Mouse (Mus musculus): ENCODE results near the gene Ptpn6. TPM values are rescaled to one million over a fixed set of nuclear protein-coding genes. Genes with fewer than 3 reads are reported as not detected.

Ptpn6 gene
- polyA plus RNA-seq, 1 experiment from 2014 or later = 4.8 TPM

DNA sequence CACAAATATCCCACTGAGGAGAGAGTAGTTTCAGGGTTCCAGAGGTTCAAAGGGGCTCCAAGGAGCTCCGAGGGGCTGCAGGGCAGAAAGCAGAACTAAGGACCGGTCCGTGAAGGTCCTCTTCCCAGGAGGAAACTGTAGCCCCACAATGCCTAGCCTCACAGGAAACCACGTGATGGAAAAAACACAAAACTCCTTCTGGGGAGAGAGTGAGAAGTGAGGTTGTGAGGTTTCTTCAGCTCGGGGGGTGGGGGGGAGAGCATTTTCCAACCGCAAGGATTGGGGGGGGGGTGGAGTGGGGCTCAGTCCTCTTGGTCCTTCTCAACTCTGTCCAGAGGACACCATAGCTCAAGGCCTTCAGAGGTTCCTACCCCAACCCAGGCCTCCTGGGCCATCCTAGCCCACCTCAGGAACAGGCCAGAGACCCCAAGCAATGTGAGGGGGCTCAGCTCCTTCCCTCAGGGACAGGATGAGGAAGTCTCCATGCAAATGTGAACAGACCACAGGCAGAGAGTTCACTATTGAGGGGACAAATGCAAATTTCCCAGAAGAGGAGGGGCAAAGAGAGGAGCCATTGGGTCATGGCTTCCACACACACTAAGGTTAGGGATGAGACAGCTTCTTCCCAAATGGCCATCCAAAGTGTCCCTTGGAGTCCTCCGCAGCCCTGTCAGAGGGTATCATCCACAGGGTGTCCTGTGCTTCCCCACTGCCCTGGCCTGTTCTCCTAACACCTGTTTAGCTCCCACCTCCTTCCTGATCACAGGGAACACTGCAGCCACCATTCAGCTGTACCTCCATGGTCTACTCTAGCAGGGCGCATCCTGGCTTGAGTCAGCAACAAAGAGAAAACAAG lies 8.4 kb downstream of the Ptpn6 start:
- H3K9ac ChIP-seq (ENCODE audit: low read length) = no peak overlapping the region
- H3K36me3 ChIP-seq (ENCODE audit: control insufficient read depth, insufficient read depth, low read length) = no peaks in the 10 kb centered on the region
- no peak overlapping the region for H3K4me3 ChIP-seq (ENCODE audit: low read depth, low read length)
- ATAC-seq (replicated peaks; ENCODE audit: low FRiP score) (no peak), DNase-seq (ENCODE audit: low spot score) (no peak)
- H3K9me3 ChIP-seq (ENCODE audit: control insufficient read depth, low read length) = no peaks in the 10 kb centered on the region
- no peaks in the 10 kb centered on the region for H3K4me1 ChIP-seq (replicated peaks; ENCODE audit: control insufficient read depth, insufficient read depth, low read length)
- H3K27ac ChIP-seq (ENCODE audit: low read depth, low read length) = no peak overlapping the region
- no peak overlapping the region for H3K4me2 ChIP-seq (ENCODE audit: low read depth, low read length, severe bottlenecking)
- 91% methylated on average over 8 of the region's 8 CpGs for WGBS
- H3K27me3 ChIP-seq (ENCODE audit: control insufficient read depth, insufficient read depth, low read length) = no peaks in the 10 kb centered on the region

DNA sequence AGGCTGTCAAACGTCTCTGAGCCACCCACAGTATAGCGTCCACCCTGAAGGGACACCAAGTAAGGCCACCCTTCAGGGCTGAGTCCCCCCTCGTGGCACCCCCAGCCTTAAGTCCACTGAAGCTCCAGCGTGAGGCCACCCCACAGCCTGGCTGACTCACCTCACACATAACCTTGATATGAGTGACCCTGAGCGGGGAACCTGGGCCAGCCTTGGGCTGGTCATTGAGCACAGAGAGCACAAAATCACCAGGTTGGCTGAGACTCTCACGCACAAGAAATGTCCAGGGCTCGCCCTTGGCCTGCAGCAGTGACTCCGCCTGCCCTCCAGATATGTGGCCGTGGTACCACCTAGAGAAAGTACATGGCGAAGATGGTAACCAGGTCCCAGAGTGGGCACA lies 9.9 kb downstream of the Ptpn6 start:
- WGBS = 92% methylated on average over 10 of the region's 10 CpGs
- ATAC-seq (replicated peaks; ENCODE audit: low FRiP score) = no peak
- Histone ChIP-seq H3K27ac (ENCODE audit: low read depth, low read length) (no peak overlapping the region), H3K4me3 (ENCODE audit: low read depth, low read length) (no peak overlapping the region), H3K27me3 (ENCODE audit: control insufficient read depth, insufficient read depth, low read length) (no peaks in the 10 kb centered on the region), H3K36me3 (ENCODE audit: control insufficient read depth, insufficient read depth, low read length) (no peaks in the 10 kb centered on the region), H3K9me3 (ENCODE audit: control insufficient read depth, low read length) (no peaks in the 10 kb centered on the region), H3K4me2 (ENCODE audit: low read depth, low read length, severe bottlenecking) (no peak overlapping the region), H3K9ac (ENCODE audit: low read length) (no peak overlapping the region), H3K4me1 (replicated peaks; ENCODE audit: control insufficient read depth, insufficient read depth, low read length) (no peaks in the 10 kb centered on the region)
- no peak for DNase-seq (ENCODE audit: low spot score)

DNA sequence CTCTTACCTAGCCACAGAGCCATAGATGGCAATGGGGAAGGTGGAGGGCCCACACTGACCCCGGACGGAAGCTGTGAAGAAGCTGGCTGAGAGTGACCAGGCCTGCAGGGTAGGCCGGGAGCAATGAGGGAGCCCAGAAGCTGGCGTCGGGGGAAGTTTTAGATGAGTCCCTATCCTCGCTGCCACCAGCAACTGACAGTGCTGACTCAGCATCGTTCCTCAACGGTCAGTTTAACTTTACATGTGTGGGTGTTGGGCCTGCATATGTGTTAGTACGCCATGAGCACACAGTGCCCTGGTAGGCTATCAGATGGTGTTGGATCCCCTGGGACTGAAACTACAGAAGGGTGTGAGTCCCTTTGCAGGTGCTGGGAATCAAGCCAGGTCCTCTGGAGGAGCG lies 14.0 kb downstream of the Ptpn6 start:
- no peaks in the 10 kb centered on the region for H3K27me3 ChIP-seq (ENCODE audit: control insufficient read depth, insufficient read depth, low read length)
- no peaks in the 10 kb centered on the region for H3K4me1 ChIP-seq (replicated peaks; ENCODE audit: control insufficient read depth, insufficient read depth, low read length)
- no peak for ATAC-seq (replicated peaks; ENCODE audit: low FRiP score)
- no peak overlapping the region for H3K9ac ChIP-seq (ENCODE audit: low read length)
- no peak overlapping the region for H3K4me2 ChIP-seq (ENCODE audit: low read depth, low read length, severe bottlenecking)
- H3K36me3 ChIP-seq (ENCODE audit: control insufficient read depth, insufficient read depth, low read length) = no peaks in the 10 kb centered on the region
- 91% methylated on average over 10 of the region's 10 CpGs for WGBS
- H3K27ac ChIP-seq (ENCODE audit: low read depth, low read length) = no peak overlapping the region
- H3K4me3 ChIP-seq (ENCODE audit: low read depth, low read length) = no peak overlapping the region
- no peaks in the 10 kb centered on the region for H3K9me3 ChIP-seq (ENCODE audit: control insufficient read depth, low read length)
- DNase-seq (ENCODE audit: low spot score) = no peak

DNA sequence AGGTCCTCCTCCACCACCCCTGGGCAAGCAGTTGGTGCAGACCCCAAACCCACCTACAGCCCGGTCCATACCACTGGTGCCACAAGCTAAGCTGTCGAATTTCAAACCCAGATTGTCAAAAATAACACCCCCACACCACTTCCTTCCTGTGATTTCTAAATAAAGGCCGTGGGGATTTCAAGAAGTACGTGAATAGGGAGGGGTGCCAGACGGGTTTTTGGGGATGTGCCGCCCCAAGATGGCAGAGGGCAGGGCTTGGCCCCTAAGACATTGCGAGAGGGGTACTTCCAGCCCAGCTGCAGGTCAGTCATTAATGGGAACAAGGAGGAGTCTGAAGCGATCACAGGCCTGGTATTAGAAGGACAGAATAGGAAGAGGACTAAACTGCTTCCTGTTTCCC lies 15.0 kb downstream of the Ptpn6 start:
- H3K36me3 ChIP-seq (ENCODE audit: control insufficient read depth, insufficient read depth, low read length) = no peaks in the 10 kb centered on the region
- DNase-seq (ENCODE audit: low spot score) (no peak), ATAC-seq (replicated peaks; ENCODE audit: low FRiP score) (no peak)
- no peaks in the 10 kb centered on the region for H3K27me3 ChIP-seq (ENCODE audit: control insufficient read depth, insufficient read depth, low read length)
- no peaks in the 10 kb centered on the region for H3K4me1 ChIP-seq (replicated peaks; ENCODE audit: control insufficient read depth, insufficient read depth, low read length)
- H3K9me3 ChIP-seq (ENCODE audit: control insufficient read depth, low read length) = no peaks in the 10 kb centered on the region
- no peak overlapping the region for H3K4me3 ChIP-seq (ENCODE audit: low read depth, low read length)
- WGBS = 82% methylated on average over 8 of the region's 8 CpGs
- H3K4me2 ChIP-seq (ENCODE audit: low read depth, low read length, severe bottlenecking) = no peak overlapping the region
- no peak overlapping the region for H3K27ac ChIP-seq (ENCODE audit: low read depth, low read length)
- no peak overlapping the region for H3K9ac ChIP-seq (ENCODE audit: low read length)

DNA sequence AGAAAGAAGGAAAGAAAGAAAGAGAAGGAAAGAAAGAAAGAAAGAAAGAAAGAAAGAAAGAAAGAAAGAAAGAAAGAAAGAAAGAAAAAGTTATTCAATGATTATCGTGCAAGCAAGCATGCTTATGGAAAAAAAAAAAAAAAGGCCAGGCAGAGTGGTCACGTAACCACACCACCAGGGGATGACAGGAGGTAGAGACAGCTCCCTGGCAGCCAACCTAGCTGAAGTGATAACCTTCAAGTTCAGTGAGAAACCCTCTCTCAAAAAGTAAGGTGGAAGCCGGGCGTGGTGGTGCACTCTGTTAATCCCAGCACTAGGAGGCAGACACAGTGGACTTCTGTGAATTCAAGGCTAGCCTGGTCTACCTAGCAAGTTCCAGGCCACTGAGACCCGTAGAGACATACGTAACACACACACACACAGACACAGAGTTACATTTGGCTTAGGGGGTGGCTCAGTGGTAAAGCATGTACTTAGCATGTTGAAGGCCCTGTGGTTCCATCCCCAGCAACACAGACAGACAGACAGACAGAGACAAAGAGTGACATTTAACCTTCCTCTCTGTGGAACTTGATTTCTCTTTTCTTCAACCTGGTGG lies 15.5 kb downstream of the Ptpn6 start:
- DNase-seq (ENCODE audit: low spot score) (no peak), ATAC-seq (replicated peaks; ENCODE audit: low FRiP score) (no peak)
- no peaks in the 10 kb centered on the region for H3K36me3 ChIP-seq (ENCODE audit: control insufficient read depth, insufficient read depth, low read length)
- H3K9me3 ChIP-seq (ENCODE audit: control insufficient read depth, low read length) = no peaks in the 10 kb centered on the region
- H3K4me3 ChIP-seq (ENCODE audit: low read depth, low read length) = no peak overlapping the region
- no peak overlapping the region for H3K27ac ChIP-seq (ENCODE audit: low read depth, low read length)
- WGBS = 87% methylated on average over 6 of the region's 6 CpGs
- H3K27me3 ChIP-seq (ENCODE audit: control insufficient read depth, insufficient read depth, low read length) = no peaks in the 10 kb centered on the region
- no peak overlapping the region for H3K4me2 ChIP-seq (ENCODE audit: low read depth, low read length, severe bottlenecking)
- H3K9ac ChIP-seq (ENCODE audit: low read length) = no peak overlapping the region
- no peaks in the 10 kb centered on the region for H3K4me1 ChIP-seq (replicated peaks; ENCODE audit: control insufficient read depth, insufficient read depth, low read length)

DNA sequence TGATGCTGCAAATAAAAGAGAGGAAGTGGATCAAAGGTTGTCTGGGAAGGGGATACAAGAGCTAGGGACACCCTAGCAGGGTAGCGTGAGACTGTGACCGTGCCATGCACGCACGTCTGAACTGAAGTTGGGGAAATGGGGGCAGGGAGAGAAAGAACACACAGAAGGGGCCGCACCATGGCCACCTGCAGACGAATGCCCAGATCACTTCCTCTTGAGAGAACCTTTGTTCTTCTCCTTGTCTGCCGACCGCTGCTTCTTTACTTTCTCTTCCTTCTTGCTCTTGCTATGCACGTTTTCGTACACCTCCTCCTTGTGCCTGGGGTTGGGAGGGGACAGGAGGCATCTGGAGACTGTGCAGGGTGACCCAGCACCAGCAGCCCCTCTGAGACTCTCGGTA lies 17.6 kb downstream of the Ptpn6 start:
- Histone ChIP-seq H3K4me3 (ENCODE audit: low read depth, low read length) (no peak overlapping the region), H3K4me1 (replicated peaks; ENCODE audit: control insufficient read depth, insufficient read depth, low read length) (no peaks in the 10 kb centered on the region), H3K9me3 (ENCODE audit: control insufficient read depth, low read length) (no peaks in the 10 kb centered on the region), H3K9ac (ENCODE audit: low read length) (no peak overlapping the region; the same call in 1 of the 2 replicates), H3K27ac (ENCODE audit: low read depth, low read length) (no peak overlapping the region), H3K27me3 (ENCODE audit: control insufficient read depth, insufficient read depth, low read length) (no peaks in the 10 kb centered on the region), H3K4me2 (ENCODE audit: low read depth, low read length, severe bottlenecking) (no peak overlapping the region), H3K36me3 (ENCODE audit: control insufficient read depth, insufficient read depth, low read length) (peaks cover 5% of the 10 kb centered on the region; the same call in 1 of the 2 replicates)
- WGBS = 60% methylated on average over 11 of the region's 11 CpGs
- DNase-seq (ENCODE audit: low spot score) = no peak
- no peak for ATAC-seq (replicated peaks; ENCODE audit: low FRiP score)

DNA sequence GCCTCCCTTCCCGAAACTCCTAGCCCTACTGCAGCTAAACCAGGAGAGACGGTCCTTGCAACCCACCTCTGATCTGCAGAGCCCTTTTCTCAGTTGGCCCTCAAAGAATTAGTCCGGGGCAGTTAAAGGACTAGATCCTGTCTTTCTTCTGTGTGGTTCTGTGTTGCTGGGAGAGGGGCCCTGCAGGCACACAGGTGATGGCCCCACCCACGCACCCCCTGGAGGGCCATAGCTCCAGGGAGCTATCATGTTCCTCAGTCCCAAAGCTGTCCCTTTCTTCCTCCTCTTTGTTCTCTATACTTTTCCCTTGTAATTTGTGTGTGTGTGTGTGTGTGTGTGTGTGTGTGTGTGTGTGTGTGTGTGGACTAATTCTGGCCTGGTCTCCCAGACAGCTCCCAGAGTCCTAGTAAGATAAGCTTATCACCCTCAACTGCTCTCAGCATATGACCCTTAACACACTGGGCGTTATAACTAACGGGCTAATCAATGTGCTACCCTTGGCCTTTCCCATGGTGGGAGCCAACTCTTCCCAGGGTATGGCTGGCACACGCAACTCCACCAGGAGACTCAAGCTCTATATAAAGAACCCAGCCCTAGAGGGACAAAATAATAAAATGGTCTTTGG lies 19.0 kb downstream of the Ptpn6 start:
- Histone ChIP-seq H3K27ac (ENCODE audit: low read depth, low read length) (no peak overlapping the region), H3K4me3 (ENCODE audit: low read depth, low read length) (no peak overlapping the region), H3K36me3 (ENCODE audit: control insufficient read depth, insufficient read depth, low read length) (peaks cover 5% of the 10 kb centered on the region; the same call in 1 of the 2 replicates), H3K9ac (ENCODE audit: low read length) (no peak overlapping the region), H3K4me2 (ENCODE audit: low read depth, low read length, severe bottlenecking) (no peak overlapping the region), H3K4me1 (replicated peaks; ENCODE audit: control insufficient read depth, insufficient read depth, low read length) (no peaks in the 10 kb centered on the region), H3K9me3 (ENCODE audit: control insufficient read depth, low read length) (no peaks in the 10 kb centered on the region), H3K27me3 (ENCODE audit: control insufficient read depth, insufficient read depth, low read length) (no peaks in the 10 kb centered on the region)
- ATAC-seq (replicated peaks; ENCODE audit: low FRiP score) = no peak
- WGBS = 79% methylated on average over 7 of the region's 7 CpGs
- DNase-seq (ENCODE audit: low spot score) = no peak

DNA sequence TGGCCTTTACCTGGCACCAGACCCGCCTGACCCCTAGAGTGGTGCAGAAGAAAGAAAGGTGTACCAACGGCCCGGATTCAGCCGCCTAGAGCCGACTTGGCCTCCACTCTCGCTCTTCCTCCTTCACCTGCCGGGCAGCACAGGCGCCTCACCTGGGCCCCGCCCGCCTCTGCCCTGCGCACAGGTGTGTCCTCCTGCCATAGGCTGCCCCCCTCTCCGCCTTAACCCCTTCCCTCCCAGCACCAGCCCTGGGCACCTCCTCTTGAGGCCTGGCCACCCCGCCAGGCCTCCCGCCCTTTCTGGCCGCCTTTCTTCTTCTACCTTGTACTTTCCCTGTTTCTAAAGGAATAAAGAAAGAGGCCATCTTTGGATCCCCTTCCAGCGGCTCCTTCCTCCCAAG lies 19.8 kb downstream of the Ptpn6 start:
- H3K27ac ChIP-seq (ENCODE audit: low read depth, low read length) = no peak overlapping the region
- WGBS = 51% methylated on average over 16 of the region's 16 CpGs
- no peaks in the 10 kb centered on the region for H3K27me3 ChIP-seq (ENCODE audit: control insufficient read depth, insufficient read depth, low read length)
- H3K4me2 ChIP-seq (ENCODE audit: low read depth, low read length, severe bottlenecking) = no peak overlapping the region
- DNase-seq (ENCODE audit: low spot score) (no peak), ATAC-seq (replicated peaks; ENCODE audit: low FRiP score) (no peak)
- H3K36me3 ChIP-seq (ENCODE audit: control insufficient read depth, insufficient read depth, low read length) = peaks cover 5% of the 10 kb centered on the region; the same call in 1 of the 2 replicates
- no peak overlapping the region for H3K4me3 ChIP-seq (ENCODE audit: low read depth, low read length)
- H3K9ac ChIP-seq (ENCODE audit: low read length) = no peak overlapping the region
- H3K4me1 ChIP-seq (replicated peaks; ENCODE audit: control insufficient read depth, insufficient read depth, low read length) = no peaks in the 10 kb centered on the region; the same call in 1 of the 2 replicates
- H3K9me3 ChIP-seq (ENCODE audit: control insufficient read depth, low read length) = no peaks in the 10 kb centered on the region

Measured in forebrain, embryonic 11.5 days (tissue).